Mouse (Mus musculus) limb, embryonic 12.5 days (tissue): ENCODE data around the gene Aebp2. TPM values are rescaled to one million over a fixed set of nuclear protein-coding genes. Genes with fewer than 3 reads are reported as not detected.
A peak's percentile ranks its signal among the peaks of the same experiment; 100 is the strongest.
"Not testable (repeated sequence)": the region's sequence is repeated elsewhere in the genome, so short reads cannot be mapped to it uniquely, and the experiment has no call there.

Experiments used
- ATAC-seq: fragments of 200-750 bp; cut with Nextera tagmentation; 2 replicates; pipeline ENCODE4 v1.8.0; 2017; ENCODE audit warnings: low read depth, moderate TSS enrichment; ENCODE audit not compliant: insufficient number of reproducible peaks, insufficient read depth, low FRiP score, low TSS enrichment
- H3K27ac ChIP-seq: fragments of 300-500 bp; sonication (generic); 2 replicates; pipeline ENCODE4 v1.5.1; 2016; ENCODE audit warnings: mild to moderate bottlenecking, moderate library complexity
- H3K27me3 ChIP-seq: fragments of 300-500 bp; sonication (generic); 2 replicates; pipeline ENCODE4 v1.6.1; 2016; ENCODE audit warnings: mild to moderate bottlenecking, moderate library complexity
- H3K36me3 ChIP-seq: fragments of 300-500 bp; sonication (generic); 2 replicates; pipeline ENCODE4 v1.6.1; 2016; ENCODE audit warnings: mild to moderate bottlenecking, moderate library complexity
- H3K4me1 ChIP-seq: fragments of 300-500 bp; sonication (generic); replicated peaks from 2 replicates; pipeline ENCODE4 v1.6.1; 2016
- H3K4me2 ChIP-seq: fragments of 300-500 bp; sonication (generic); 2 replicates; pipeline ENCODE4 v1.6.1; 2016; ENCODE audit warnings: mild to moderate bottlenecking, moderate library complexity
- H3K4me3 ChIP-seq: fragments of 300-500 bp; sonication (generic); replicated peaks from 2 replicates; pipeline ENCODE4 v1.5.1; 2016; ENCODE audit warnings: mild to moderate bottlenecking
- H3K9ac ChIP-seq: fragments of 300-500 bp; sonication (generic); replicated peaks from 2 replicates; pipeline ENCODE4 v1.6.1; 2016; ENCODE audit warnings: mild to moderate bottlenecking, moderate library complexity
- H3K9me3 ChIP-seq: fragments of 300-500 bp; sonication (generic); 2 replicates; pipeline ENCODE4 v1.6.1; 2016; ENCODE audit warnings: mild to moderate bottlenecking, moderate library complexity
- WGBS: fragments of 180-500 bp; shearing (Covaris S2); methylation state at CpG from one replicate; pipeline ENCODE4 v1.1.7; 2016; 5-methylcytosine and 5-hydroxymethylcytosine counted together
- polyA plus RNA-seq: library from polyadenylated mRNA; unstranded; fragments of >200 nt; fragmentation: Nextera tagmentation; extraction: Ambion mirVana; gene quantifications from 2 replicates; pipeline ENCODE4 v1.2.1, GENCODE M21; 2016

Gene Aebp2
- polyA plus RNA-seq, 1 experiment from 2014 or later, result 16.4 TPM

GRCm38 (mm10) chr6:140593420-140594170, 28.9 kb upstream of the Aebp2 start:
- Histone ChIP-seq H3K27ac (no peak overlapping the region), H3K4me1 (no peaks in the 10 kb centered on the region), H3K4me2 (no peak overlapping the region), H3K9me3 (no peaks in the 10 kb centered on the region), H3K27me3 (no peaks in the 10 kb centered on the region), H3K9ac (no peak overlapping the region), H3K36me3 (peaks cover 89% of the 10 kb centered on the region), H3K4me3 (no peak overlapping the region)
- ATAC-seq, result no peak
- 83% methylated on average over 17 of the region's 17 CpGs for WGBS

- not testable (repeated sequence) for H3K4me2 ChIP-seq, H3K27me3 ChIP-seq, H3K9ac ChIP-seq, H3K9me3 ChIP-seq, H3K4me1 ChIP-seq, H3K4me3 ChIP-seq, H3K27ac ChIP-seq, ATAC-seq
- WGBS, result 94% methylated on average over 6 of the region's 6 CpGs
- H3K36me3 ChIP-seq, result peaks cover 76% of the 10 kb centered on the region
Measured at GRCm38 (mm10) chr6:140595551-140595950, 26.9 kb upstream of the Aebp2 start.

GRCm38 (mm10) chr6:140597381-140598329, 24.8 kb upstream of the Aebp2 start:
- WGBS, result 88% methylated on average over 15 of the region's 15 CpGs
- Histone ChIP-seq H3K4me3 (no peak overlapping the region), H3K36me3 (peaks cover 60% of the 10 kb centered on the region), H3K27ac (no peak overlapping the region), H3K9ac (no peak overlapping the region), H3K4me2 (no peak overlapping the region), H3K4me1 (no peaks in the 10 kb centered on the region), H3K27me3 (no peaks in the 10 kb centered on the region), H3K9me3 (no peaks in the 10 kb centered on the region)
- no peak for ATAC-seq

GRCm38 (mm10) chr6:140598516-140598915, 23.9 kb upstream of the Aebp2 start:
- no peaks in the 10 kb centered on the region for H3K27me3 ChIP-seq
- H3K4me1 ChIP-seq, result peaks cover 4% of the 10 kb centered on the region
- peaks cover 51% of the 10 kb centered on the region for H3K36me3 ChIP-seq
- no peak for ATAC-seq
- 92% methylated on average over 9 of the region's 9 CpGs for WGBS
- no peak overlapping the region for H3K4me3 ChIP-seq
- no peak overlapping the region for H3K4me2 ChIP-seq
- no peaks in the 10 kb centered on the region for H3K9me3 ChIP-seq
- no peak overlapping the region for H3K27ac ChIP-seq
- H3K9ac ChIP-seq, result no peak overlapping the region

DNA sequence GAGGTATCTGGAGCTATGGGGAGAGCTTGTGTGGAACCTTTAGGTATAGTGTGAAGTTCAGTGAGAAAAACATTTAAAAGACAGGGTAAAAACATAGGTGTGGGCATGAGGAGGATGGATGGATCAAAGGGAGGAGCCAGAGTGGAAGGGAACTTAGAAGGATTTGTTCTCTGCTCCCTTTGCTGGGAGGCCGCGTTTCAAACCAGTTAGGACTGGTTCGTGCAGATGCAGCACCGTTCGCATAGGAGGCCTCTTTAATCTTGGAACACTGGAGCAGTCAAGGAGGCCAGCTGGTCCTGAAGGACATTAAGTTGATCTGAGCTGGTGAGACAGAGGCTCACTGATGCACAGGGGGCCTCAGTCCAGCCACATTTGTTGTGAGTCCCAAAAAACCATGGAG, 23.1 kb upstream of the Aebp2 start:
- no peak for ATAC-seq
- Histone ChIP-seq H3K9me3 (no peaks in the 10 kb centered on the region), H3K27me3 (no peaks in the 10 kb centered on the region), H3K4me3 (no peak overlapping the region), H3K4me2 (no peak overlapping the region), H3K36me3 (peaks cover 43% of the 10 kb centered on the region), H3K4me1 (peaks cover 8% of the 10 kb centered on the region), H3K9ac (no peak overlapping the region), H3K27ac (no peak overlapping the region)
- 88% methylated on average over 5 of the region's 5 CpGs for WGBS

DNA sequence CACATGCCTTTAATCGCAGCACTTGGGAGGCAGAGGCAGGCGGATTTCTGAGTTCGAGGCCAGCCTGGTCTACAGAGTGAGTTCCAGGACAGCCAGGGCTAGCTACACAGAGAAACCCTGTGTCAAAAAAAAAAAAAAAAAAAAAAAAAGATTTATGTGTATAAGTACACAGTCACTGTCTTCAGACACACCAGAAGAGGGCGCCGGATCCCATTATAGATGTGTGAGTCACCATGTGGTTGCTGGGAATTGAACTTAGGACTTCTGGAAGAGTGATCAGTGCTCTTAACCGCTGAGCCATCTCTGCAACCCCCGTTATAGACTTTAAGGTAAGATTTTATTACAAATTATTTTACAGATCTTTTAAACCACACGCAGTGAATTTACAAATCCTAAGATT, 21.8 kb upstream of the Aebp2 start:
- not testable (repeated sequence) for ATAC-seq, H3K4me3 ChIP-seq

DNA sequence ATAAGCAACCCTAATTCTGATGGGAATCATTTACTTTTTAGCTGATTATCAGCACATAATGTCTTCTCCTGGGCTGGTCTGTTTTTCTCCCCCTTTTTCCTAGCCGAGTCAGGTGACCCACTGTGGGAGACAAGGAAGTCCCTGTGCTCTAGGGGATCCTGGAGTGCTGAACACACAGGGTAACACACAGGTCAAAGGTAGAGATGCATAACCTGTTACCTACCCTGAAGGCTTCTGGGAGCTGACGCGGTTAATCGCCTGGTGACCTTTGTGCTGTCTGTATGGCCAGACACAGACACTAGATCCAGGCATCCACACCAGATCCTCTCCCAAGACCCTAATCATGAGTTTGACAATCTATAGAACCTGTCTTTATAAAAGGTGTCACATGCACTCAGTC, 21.3 kb upstream of the Aebp2 start:
- Histone ChIP-seq H3K4me1 (peaks cover 8% of the 10 kb centered on the region), H3K27ac (no peak overlapping the region), H3K4me3 (no peak overlapping the region), H3K27me3 (no peaks in the 10 kb centered on the region), H3K36me3 (peaks cover 24% of the 10 kb centered on the region), H3K9ac (no peak overlapping the region), H3K4me2 (no peak overlapping the region), H3K9me3 (no peaks in the 10 kb centered on the region)
- no peak for ATAC-seq
- WGBS, result 94% methylated on average over 4 of the region's 4 CpGs

More for the DNA sequence above, 21.8 kb upstream of the Aebp2 start:
- WGBS, result 93% methylated on average over 8 of the region's 8 CpGs
- not testable (repeated sequence) for H3K4me2 ChIP-seq, H3K9ac ChIP-seq, H3K4me1 ChIP-seq, H3K9me3 ChIP-seq, H3K27ac ChIP-seq, H3K27me3 ChIP-seq
- peaks cover 29% of the 10 kb centered on the region for H3K36me3 ChIP-seq

DNA sequence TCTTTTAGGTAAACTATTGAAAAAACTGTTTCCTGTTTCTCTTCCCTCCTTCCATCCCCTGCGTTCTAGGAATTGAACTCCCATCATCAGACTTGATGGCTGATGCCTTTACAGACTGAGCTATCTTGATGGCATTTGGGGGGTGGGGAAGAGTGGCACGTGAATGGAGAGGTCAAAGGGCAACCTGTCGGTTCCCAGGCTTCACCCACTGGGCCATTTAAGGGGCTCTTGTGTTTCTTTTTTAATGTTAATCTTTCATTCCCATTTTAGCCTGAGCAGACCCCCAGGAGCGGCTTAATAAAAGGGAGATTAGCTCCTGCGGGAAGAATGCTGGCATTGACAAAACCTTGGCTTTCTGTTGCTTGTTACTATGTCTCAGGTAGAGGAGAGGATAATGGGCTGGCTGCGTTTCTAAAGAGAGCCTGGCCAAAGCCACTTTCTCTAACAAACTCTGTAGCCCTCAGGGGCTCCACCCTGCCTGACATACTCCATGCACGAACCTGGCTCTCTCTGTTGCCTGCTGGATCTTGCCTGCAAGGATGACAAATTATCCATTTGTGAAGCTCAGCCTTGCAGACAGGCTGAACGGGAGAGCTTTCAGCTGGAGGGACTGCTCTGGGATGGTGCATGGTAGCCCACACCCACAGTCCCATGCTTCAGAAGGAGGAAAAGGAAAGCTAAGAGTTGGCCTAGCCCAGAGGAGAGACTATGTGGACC, 19.1 kb upstream of the Aebp2 start:
- H3K27me3 ChIP-seq, result no peaks in the 10 kb centered on the region
- H3K36me3 ChIP-seq, result peaks cover 7% of the 10 kb centered on the region; the same call in 1 of the 2 replicates
- 18% methylated on average over 8 of the region's 8 CpGs for WGBS
- no peak for ATAC-seq
- no peak overlapping the region for H3K9ac ChIP-seq
- H3K4me1 ChIP-seq, result peaks cover 8% of the 10 kb centered on the region
- H3K27ac ChIP-seq, result peak overlapping the region; percentile 51; the same call in 1 of the 2 replicates
- no peaks in the 10 kb centered on the region for H3K9me3 ChIP-seq
- H3K4me2 ChIP-seq, result no peak overlapping the region
- no peak overlapping the region for H3K4me3 ChIP-seq

GRCm38 (mm10) chr6:140605173-140605572, 17.3 kb upstream of the Aebp2 start:
- H3K27me3 ChIP-seq, result not testable (repeated sequence)
- WGBS, result 88% methylated on average over 5 of the region's 5 CpGs

GRCm38 (mm10) chr6:140605732-140606131, 16.7 kb upstream of the Aebp2 start:
- 73% methylated on average over 3 of the region's 3 CpGs for WGBS
- H3K36me3 ChIP-seq, result peaks cover 4% of the 10 kb centered on the region; the same call in 1 of the 2 replicates
- no peak overlapping the region for H3K27ac ChIP-seq
- H3K4me1 ChIP-seq, result peaks cover 8% of the 10 kb centered on the region
- H3K9ac ChIP-seq, result no peak overlapping the region
- H3K9me3 ChIP-seq, result no peaks in the 10 kb centered on the region
- ATAC-seq, result no peak
- no peaks in the 10 kb centered on the region for H3K27me3 ChIP-seq
- H3K4me3 ChIP-seq, result no peak overlapping the region
- no peak overlapping the region for H3K4me2 ChIP-seq

More at GRCm38 (mm10) chr6:140605173-140605572, 17.3 kb upstream of the Aebp2 start:
- not testable (repeated sequence) for H3K4me1 ChIP-seq, H3K27ac ChIP-seq, H3K9ac ChIP-seq, H3K4me2 ChIP-seq, H3K9me3 ChIP-seq, H3K36me3 ChIP-seq, ATAC-seq, H3K4me3 ChIP-seq

- peaks cover 8% of the 10 kb centered on the region for H3K4me1 ChIP-seq
- peaks cover 4% of the 10 kb centered on the region; the same call in 1 of the 2 replicates for H3K36me3 ChIP-seq
- H3K9me3 ChIP-seq, result no peaks in the 10 kb centered on the region
- ATAC-seq, result no peak
- WGBS, result 55% methylated on average over 10 of the region's 10 CpGs
- no peak overlapping the region for H3K9ac ChIP-seq
- no peak overlapping the region for H3K4me2 ChIP-seq
- H3K4me3 ChIP-seq, result no peak overlapping the region
- H3K27ac ChIP-seq, result no peak overlapping the region
- no peaks in the 10 kb centered on the region for H3K27me3 ChIP-seq
Measured at GRCm38 (mm10) chr6:140606534-140606933, 15.9 kb upstream of the Aebp2 start.
